Mouse (Mus musculus) left cerebral cortex, adult 9 months (tissue): Measurements from ENCODE around the gene Mtfr2.
A peak's percentile ranks its signal among the peaks of the same experiment; 100 is the strongest.

Experiments
- DNase-seq, 2 experiments: peaks; one replicate each; pipeline ENCODE4 v3.0.0; 2022; ENCODE audit warnings: low spot score in 2 of 2

Mtfr2 gene

DNA sequence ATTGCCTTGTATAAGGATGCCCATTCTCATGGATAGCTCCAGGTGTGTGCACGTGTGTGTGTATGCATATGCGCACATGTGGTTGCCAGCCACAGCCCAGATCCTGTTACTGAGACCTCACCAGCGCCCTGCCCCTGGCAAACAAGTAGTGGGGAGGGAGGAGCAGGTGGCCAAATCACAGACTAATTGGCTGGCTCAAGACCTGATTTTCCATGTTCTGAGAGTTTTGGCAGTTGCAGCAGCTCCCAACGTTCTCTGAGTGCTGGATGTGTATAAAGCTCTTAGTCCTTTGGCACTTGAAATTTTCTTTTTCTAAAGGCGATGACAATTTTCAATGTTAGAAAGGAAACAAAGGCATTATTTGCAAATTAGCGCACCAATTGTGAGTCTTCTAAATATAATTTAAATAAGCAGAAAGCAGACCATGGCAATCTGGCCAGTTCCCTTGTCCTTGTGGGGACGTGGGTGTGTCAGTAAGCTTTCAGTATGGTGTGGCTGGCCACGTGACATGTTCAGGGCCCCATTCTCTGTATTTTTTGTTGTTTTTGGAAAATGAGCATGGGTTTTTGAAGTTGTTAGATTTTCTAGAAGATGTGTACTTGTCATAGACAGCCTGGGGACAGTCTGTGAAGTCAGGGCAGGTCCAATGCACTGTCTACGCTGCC, 31.6 kb downstream of the Mtfr2 start:
- no peak for DNase-seq

DNA sequence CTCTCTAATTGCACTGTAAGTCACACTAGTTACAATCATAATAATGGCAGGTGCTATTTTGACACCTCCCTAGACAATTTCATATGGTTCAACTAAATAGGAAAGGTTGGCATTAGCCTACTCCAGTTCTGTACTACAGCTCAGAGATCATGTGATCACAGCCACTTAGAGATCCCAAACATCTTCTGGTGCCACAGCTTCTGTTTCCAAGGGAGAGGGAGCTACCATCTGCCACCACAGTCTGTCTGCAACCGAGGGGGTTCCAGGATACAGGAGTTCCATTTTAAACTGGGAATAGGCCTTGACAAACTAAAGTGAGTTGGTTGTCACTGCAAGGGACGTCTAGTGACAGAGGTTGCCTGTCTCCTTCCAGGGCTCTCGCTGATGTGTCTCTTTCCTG, 33.2 kb downstream of the Mtfr2 start:
- peak in 1 of 2 experiments; percentile 67 for DNase-seq

DNA sequence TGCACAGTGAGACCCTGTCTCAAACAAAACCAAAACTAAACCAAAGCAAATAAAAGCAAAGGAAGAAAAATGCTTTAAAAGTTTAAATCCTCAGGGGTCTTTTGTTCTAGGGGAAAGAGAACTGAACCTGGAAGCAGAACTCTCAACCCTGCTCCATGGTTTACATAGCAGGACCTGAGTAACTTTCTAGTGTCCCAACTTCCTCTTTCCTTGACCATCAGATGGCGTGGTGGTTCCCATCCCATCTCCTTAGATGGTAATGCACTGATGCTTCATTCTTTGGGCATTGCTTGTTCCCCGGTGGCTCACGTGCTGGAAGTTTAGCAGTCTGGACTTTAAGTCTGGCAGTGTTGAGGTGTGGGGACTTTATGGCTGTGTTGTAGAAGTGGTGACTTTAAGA, 33.8 kb downstream of the Mtfr2 start:
- DNase-seq, result no peak

DNA sequence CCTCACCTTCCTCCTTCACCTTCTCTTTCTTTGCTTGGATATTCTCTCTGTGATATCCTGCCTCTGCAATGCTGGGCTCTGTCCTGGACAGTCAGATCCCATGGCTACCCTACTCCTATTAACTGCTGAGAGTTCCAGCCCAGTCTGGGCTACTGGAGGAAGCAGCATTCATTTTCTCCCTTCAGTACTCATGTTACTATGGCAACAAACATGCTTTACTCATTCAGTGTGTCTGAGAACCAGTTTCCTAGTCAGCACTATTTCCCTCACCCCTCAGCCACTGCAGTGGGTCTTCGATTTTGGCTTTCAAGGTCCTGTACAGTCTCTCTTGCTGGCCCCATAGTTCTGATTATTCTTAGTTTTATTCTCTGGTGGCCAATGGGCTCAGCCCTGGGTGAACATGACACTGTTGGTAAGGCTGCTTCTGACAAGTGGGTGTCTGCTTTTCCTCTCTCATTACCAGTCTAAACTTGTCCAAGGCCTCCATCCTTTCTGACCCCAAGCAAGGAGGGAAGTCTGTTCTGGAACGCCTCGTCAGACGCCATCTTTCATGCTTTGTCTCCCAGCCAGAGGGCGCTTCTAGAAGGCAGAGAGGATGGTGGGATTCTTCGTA, 35.3 kb downstream of the Mtfr2 start:
- no peak for DNase-seq

DNA sequence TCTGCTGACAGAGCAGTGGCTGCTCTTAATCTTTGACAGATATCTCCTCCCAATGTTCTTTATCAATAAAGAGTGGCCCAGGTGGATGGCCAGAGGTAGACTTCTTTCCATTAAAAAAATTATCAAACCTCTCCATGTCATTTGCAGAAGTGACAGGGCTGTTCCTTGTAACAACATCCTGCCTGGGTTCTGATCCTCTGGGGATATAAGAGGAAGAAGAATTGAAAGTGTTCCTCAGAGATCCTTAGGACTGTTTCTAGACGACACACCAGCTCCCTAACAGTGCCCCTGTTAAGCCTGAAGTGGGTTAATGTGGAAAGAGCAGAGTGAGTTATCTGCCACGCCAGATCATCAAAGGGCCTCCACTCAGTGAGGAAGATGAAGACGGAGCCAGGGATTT, 43.0 kb downstream of the Mtfr2 start:
- no peak for DNase-seq

DNA sequence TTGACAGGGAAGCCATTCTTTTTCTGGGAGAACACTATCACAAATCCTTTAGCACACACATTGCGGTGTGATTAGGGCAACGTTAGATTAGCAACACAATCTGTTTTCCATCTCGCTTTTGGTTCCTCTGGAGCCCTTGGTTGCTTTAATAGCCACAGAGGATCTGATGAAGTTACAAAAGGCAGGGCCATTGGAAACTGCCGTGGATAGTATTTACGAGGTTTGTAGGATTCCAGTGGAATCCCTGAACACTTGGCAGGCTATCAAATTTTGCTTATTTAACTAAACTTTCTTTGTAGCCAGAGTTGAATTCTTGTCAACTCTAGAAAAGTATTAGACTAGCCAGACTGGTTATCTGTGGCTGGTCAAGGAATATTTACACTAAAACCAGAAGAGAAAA, 47.2 kb downstream of the Mtfr2 start:
- DNase-seq, result no peak

DNA sequence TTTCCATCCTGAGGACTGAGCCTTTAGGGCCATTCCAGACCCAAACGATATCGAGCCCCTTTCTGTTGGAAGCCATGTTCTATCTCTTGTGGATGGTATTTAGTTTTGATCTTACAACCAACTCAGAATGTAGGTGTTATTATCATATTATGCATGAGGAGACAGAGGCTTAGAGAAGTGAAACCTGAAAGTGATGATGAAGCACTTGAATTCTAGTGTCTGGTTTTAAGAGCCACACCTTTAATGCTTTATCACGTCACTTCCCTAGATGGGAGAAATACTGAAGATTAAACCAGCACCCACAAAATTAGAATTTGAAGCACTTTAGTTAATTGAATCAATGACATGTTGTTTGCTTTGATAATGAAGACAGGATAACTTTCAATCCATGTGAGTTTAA, 48.2 kb downstream of the Mtfr2 start:
- no peak for DNase-seq

DNA sequence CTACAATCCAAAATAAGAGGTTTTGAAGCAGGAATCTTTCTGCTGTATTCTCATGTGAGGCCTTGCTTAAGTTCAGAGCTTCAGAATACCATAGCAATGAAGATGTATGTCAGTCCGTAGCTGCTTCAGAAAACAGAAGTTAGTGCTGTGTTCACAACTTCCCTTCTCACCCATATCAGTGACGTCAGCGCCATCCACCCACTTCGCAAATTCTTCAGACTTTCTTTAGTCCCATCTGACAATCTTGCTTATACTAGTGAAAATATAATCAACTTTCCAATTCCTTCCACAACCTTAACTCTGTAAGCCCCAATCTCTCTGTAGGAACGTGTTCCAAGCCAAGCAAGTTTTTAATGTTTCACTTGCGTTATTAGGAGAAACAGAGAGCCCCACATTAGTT, 50.7 kb downstream of the Mtfr2 start:
- DNase-seq, result no peak

DNA sequence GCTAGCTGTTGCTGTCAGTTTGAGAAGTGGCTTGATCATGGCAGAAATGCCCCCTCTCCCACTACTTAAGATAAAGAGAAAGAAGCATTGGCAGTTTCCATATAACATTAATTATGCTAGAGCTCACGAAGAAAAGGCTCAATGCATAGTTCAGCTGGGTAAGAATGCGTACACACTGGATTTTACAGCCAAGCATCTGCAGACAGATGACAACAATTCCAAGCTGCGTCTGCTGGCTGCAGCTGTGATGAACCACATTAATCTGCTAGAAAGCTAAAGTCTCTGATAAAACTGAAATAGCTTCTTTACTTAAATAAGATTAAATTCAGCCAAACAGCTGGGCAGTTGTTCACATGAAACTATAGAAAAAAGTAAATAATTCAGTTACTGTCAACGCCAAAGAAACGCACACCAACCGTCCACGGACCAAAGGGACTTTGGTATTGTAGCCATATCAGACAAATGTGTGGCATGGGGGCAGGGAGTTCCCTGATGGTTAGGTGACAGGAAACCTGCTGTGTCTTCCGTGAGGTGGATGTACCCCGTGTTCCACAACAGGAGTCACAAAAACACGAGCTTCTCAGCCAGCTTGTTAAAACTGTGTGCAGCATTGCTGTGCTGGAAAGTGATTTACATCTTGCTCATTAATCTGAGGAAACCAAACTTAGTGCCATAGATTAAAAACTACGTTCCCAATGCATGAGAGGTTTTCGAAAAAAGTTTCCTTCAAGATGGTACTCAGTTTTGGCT, 51.2 kb downstream of the Mtfr2 start:
- no peak for DNase-seq

DNA sequence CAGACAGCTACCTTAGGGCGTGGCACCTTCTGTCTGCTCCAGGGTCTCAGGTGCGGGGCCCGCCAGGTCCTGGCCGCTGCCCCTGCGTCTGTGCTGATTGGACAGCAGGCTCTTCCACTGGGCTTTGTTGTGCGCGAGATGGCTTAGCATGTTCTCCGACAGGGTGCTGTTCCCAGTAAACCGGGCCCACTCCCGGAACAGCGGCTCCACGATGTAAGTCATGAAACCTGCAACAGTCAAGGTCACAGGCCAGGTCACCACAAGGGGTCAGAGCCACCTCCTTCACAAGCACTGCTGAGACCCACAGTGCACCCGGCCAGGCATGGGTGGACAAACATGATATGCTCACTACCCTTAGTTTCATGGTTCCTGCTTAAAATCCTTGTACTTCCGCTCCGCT, 52.8 kb downstream of the Mtfr2 start:
- DNase-seq, result no peak

DNA sequence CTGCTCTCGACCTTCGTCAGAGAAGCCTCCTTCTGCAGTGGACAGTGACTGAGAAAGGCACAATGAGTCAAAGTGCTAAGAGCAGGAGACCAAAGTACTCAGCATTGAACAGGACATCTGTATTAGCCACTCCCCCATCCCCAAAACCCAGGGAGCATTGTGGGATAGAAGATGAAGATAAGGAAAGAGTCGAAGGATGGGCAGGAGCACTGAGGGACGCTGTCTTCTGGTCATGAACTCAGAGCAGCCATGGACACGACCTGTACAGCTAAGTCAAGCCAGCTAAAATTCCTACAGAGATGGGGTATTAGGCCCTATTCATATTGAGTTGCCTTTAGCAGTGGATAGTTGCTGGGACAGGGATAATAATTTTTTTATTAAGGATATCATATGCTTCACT, 55.4 kb downstream of the Mtfr2 start:
- DNase-seq, result no peak

DNA sequence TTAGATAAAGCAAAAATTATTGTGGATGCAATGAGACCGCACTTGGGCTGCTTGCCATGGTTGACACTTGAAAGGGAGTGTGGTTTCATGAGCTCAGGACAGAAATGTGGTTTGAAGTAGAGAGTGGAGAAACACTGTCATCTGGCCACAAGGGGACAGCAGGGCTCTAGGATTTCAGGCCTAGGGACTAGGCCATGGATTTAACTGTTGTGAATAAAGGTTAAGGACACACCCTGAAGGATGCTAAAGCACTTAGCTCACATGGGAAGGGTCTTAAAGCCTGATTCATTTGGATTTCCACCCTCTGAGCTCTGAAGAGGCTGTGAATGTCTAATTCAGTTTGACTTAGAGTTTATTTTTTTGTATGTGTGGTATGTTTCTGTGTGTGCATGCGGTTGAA, 57.9 kb downstream of the Mtfr2 start:
- no peak for DNase-seq

DNA sequence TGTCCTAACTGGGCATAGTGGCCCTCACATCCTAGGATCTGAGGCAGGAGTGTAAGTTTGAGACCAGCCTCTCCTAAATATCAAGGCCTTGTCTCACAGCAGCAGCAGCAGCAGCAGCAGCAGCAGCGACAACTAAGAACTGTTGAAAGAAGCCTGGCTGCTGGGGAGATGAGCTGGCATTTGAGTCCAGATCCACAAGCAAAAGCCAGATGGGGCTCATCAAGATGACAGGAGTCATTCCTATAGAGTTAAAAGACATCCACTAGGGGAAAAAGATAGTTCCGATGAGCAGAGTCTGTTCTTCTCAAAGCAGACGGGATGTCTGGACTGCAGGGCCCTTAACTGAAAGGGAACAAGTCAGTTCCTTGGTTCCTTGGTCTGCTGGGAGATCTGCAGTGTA, 60.8 kb downstream of the Mtfr2 start:
- no peak for DNase-seq

DNA sequence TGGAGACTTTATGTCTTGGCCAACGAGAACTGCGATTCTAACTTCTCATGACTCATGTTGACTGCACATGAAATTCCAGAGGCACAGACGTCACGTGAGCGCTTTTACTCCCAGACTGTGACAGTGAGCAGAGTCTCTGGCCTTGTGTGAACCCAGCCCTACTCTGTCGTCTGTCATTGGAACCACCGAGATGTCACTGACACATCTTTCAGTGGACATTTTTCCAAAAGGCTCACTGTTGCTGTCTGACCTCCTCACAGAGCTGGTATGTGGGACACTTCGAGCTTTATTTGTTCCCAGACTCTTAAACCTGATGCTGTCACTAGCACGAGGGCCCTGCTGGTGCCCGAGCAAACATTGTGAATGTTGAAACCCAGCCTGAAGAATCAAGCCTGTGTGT, 61.6 kb downstream of the Mtfr2 start:
- DNase-seq, result no peak
